Mouse (Mus musculus) megakaryocyte-erythroid progenitor cell, adult 5-6 weeks (primary cell): Measurements from ENCODE around the gene Rps17. TPM values are rescaled to one million over a fixed set of nuclear protein-coding genes. Genes with fewer than 3 reads are reported as not detected.

Experiments
- total RNA-seq, 2 experiments: library from RNA; stranded (forward) in 1 of 2; stranded (reverse) in 1 of 2; fragments of 200-1000, 215-1000 nt in 1 of 2; fragments of >200 nt in 1 of 2; fragmentation: Nextera tagmentation in 1 of 2; gene quantifications; 2 replicates each; pipeline ENCODE4 v1.2.3; 2014 to 2017

Rps17 gene
- total RNA-seq, 2 experiments from 2014 or later: 4,315 to 4,933 TPM

Other genes with a start within 250 kb of the Rps17 start
- not detected in 2 replicates for gene Slc28a1, start 230.5 kb downstream of the Rps17 start, total RNA-seq (2014; fragmentation: Nextera tagmentation)
- not detected in 2 replicates for gene Slc28a1, start 230.5 kb downstream of the Rps17 start, total RNA-seq (2017)
- 0.33 and 1.0 TPM in 2 replicates for gene Pde8a, start 131.7 kb downstream of the Rps17 start, total RNA-seq (2014; fragmentation: Nextera tagmentation)
- gene Pde8a, start 131.7 kb downstream of the Rps17 start, total RNA-seq (2017): 0.23 and 0.94 TPM in 2 replicates
- gene Cpeb1, start 110.2 kb upstream of the Rps17 start, total RNA-seq (2014; fragmentation: Nextera tagmentation): not detected in 2 replicates
- not detected in 2 replicates for gene Cpeb1, start 110.2 kb upstream of the Rps17 start, total RNA-seq (2017)
- gene Ap3b2, start 148.7 kb upstream of the Rps17 start, total RNA-seq (2014; fragmentation: Nextera tagmentation): not detected in 2 replicates
- not detected in 2 replicates for gene Ap3b2, start 148.7 kb upstream of the Rps17 start, total RNA-seq (2017)
- gene BC048679, start 153.0 kb upstream of the Rps17 start, total RNA-seq (2014; fragmentation: Nextera tagmentation): not detected in 2 replicates
- not detected in 2 replicates for gene BC048679, start 153.0 kb upstream of the Rps17 start, total RNA-seq (2017)
- gene Fsd2, start 221.7 kb upstream of the Rps17 start, total RNA-seq (2014; fragmentation: Nextera tagmentation): not detected in 2 replicates
- 0.19 TPM in 1 of 2 replicates, not detected in the other for gene Fsd2, start 221.7 kb upstream of the Rps17 start, total RNA-seq (2017)
- gene Whamm, start 226.0 kb upstream of the Rps17 start, total RNA-seq (2014; fragmentation: Nextera tagmentation): 13.5 and 21.5 TPM in 2 replicates
- 17.7 and 33.8 TPM in 2 replicates for gene Whamm, start 226.0 kb upstream of the Rps17 start, total RNA-seq (2017)